Mouse (Mus musculus): ENCODE measurements around the gene Tmc6.

GRCm38 (mm10) chr11:117736037-117736689 lies 45.8 kb downstream of the Tmc6 start:
- TF ChIP-seq POLR2A (IDR thresholded peaks at IDR 0.05; ENCODE audit: borderline replicate concordance, extremely low read depth, low read depth, low read length) (no peak), CTCF (IDR thresholded peaks at IDR 0.05; ENCODE audit: insufficient read depth, low read length) (no peak)
